Mouse (Mus musculus) CH12.LX (cell line): ENCODE measurements around the gene Tas2r126. TPM values are rescaled to one million over a fixed set of nuclear protein-coding genes. Genes with fewer than 3 reads are reported as not detected.

Experiments
- DNase-seq: peaks from one replicate; pipeline ENCODE4 v3.0.0-alpha.2; 2013; ENCODE audit errors: extremely low read depth
- H3K27ac ChIP-seq: 2 replicates; pipeline ENCODE4 v1.5.1; 2012; ENCODE audit warnings: low read depth, mild to moderate bottlenecking, control low read depth, moderate library complexity; ENCODE audit not compliant: insufficient read depth
- H3K27me3 ChIP-seq: replicated peaks from 2 replicates; pipeline ENCODE3; 2012; ENCODE audit warnings: inconsistent platforms
- H3K36me3 ChIP-seq, 2 experiments: replicated peaks in 1 of 2; 2 replicates each; pipeline versions ENCODE3 to v1.6.1; 2012; ENCODE audit warnings: inconsistent platforms in 1 of 2, low read length in 1 of 2, mild to moderate bottlenecking in 1 of 2, mixed read lengths in 1 of 2, moderate library complexity in 1 of 2; ENCODE audit not compliant: control insufficient read depth in 1 of 2, insufficient read depth in 1 of 2
- H3K4me1 ChIP-seq, 2 experiments: 2 replicates each; pipeline ENCODE4 v1.6.1; 2012; ENCODE audit warnings: inconsistent platforms in 1 of 2, moderate library complexity in 1 of 2; ENCODE audit not compliant: insufficient read depth in 2 of 2, control insufficient read depth in 1 of 2
- H3K4me2 ChIP-seq: 2 replicates; pipeline ENCODE4 v1.6.1; 2012; ENCODE audit warnings: low read depth, mild to moderate bottlenecking, control low read depth; ENCODE audit not compliant: poor library complexity, insufficient read depth, severe bottlenecking
- H3K4me3 ChIP-seq, 3 experiments: fragments of 150-350 bp in 1 of 3; sonication (generic) in 1 of 3; replicated peaks in 1 of 3; 2 replicates each; pipeline versions ENCODE3 to v1.5.1; 2011 to 2012; ENCODE audit warnings: low read depth in 2 of 3, low read length in 2 of 3, mild to moderate bottlenecking in 2 of 3, moderate library complexity in 2 of 3, control low read depth in 1 of 3, improper control_type of control experiment in 1 of 3, inconsistent platforms in 1 of 3, mixed read lengths in 1 of 3; ENCODE audit not compliant: poor library complexity in 1 of 3
- H3K79me2 ChIP-seq: replicated peaks from 2 replicates; pipeline ENCODE4 v1.6.1; 2012; ENCODE audit warnings: mild to moderate bottlenecking, moderate library complexity; ENCODE audit not compliant: control insufficient read depth, poor library complexity, insufficient read depth, severe bottlenecking; ENCODE audit errors: extremely low read depth
- H3K9ac ChIP-seq: 2 replicates; pipeline ENCODE4 v1.6.1; 2012; ENCODE audit warnings: low read depth, mild to moderate bottlenecking, control low read depth, moderate library complexity; ENCODE audit not compliant: insufficient read depth
- H3K9me3 ChIP-seq: replicated peaks from 2 replicates; pipeline ENCODE3; 2012; ENCODE audit warnings: low read length, inconsistent platforms, mixed read lengths
- CHD1 ChIP-seq: IDR thresholded peaks from 2 replicates; pipeline ENCODE4 v1.6.1; 2012; ENCODE audit warnings: low read depth, low read length, improper control_type of control experiment, inconsistent platforms
- CTCF ChIP-seq, 2 experiments: IDR thresholded peaks in 1 of 2; conservative IDR thresholded peaks in 1 of 2; 2 replicates each; pipeline ENCODE4 v1.5.1; 2011 to 2012; ENCODE audit warnings: low read depth in 2 of 2, low read length in 2 of 2, improper control_type of control experiment in 1 of 2, inconsistent platforms in 1 of 2, mild to moderate bottlenecking in 1 of 2, moderate library complexity in 1 of 2
- ELF1 ChIP-seq: IDR thresholded peaks from 2 replicates; pipeline ENCODE4 v1.6.1; 2014; ENCODE audit warnings: low read depth, mild to moderate bottlenecking, inconsistent platforms, low read length, improper control_type of control experiment
- EP300 ChIP-seq: IDR thresholded peaks from 2 replicates; pipeline ENCODE4 v1.6.1; 2011; ENCODE audit warnings: low read length, improper control_type of control experiment
- ETS1 ChIP-seq: conservative IDR thresholded peaks from 2 replicates; pipeline ENCODE4 v1.6.1; 2012; ENCODE audit warnings: low read depth, mild to moderate bottlenecking, inconsistent platforms, low read length, improper control_type of control experiment, moderate library complexity
- GABPA ChIP-seq: IDR thresholded peaks from 2 replicates; pipeline ENCODE4 v1.6.1; 2012; ENCODE audit warnings: low read depth, low read length, improper control_type of control experiment, inconsistent platforms; ENCODE audit not compliant: insufficient replicate concordance
- IRF4 ChIP-seq: IDR thresholded peaks from 2 replicates; pipeline ENCODE4 v1.6.1; 2014; ENCODE audit warnings: low read depth, mild to moderate bottlenecking, inconsistent platforms, low read length, improper control_type of control experiment
- JUN ChIP-seq: IDR thresholded peaks from 2 replicates; pipeline ENCODE4 v1.6.1; 2011; ENCODE audit warnings: low read depth, mild to moderate bottlenecking, low read length, improper control_type of control experiment, moderate library complexity; ENCODE audit not compliant: insufficient read depth
- MAFK ChIP-seq: IDR thresholded peaks from 2 replicates; pipeline ENCODE4 v1.6.1; 2011; ENCODE audit warnings: low read length, improper control_type of control experiment; ENCODE audit not compliant: insufficient replicate concordance
- MAZ ChIP-seq: IDR thresholded peaks from 2 replicates; pipeline ENCODE4 v1.6.1; 2012; ENCODE audit warnings: low read depth, mild to moderate bottlenecking, inconsistent platforms, low read length, improper control_type of control experiment, moderate library complexity
- MYC ChIP-seq: IDR thresholded peaks from 2 replicates; pipeline ENCODE4 v1.6.1; 2011; ENCODE audit warnings: low read depth, mild to moderate bottlenecking, improper control_type of control experiment, low read length
- RAD21 ChIP-seq: IDR thresholded peaks from 2 replicates; pipeline ENCODE4 v1.6.1; 2011; ENCODE audit warnings: low read depth, mild to moderate bottlenecking, low read length, improper control_type of control experiment, moderate library complexity
- SMC3 ChIP-seq: IDR thresholded peaks from 2 replicates; pipeline ENCODE4 v1.6.1; 2011; ENCODE audit warnings: low read depth, low read length, improper control_type of control experiment
- UBTF ChIP-seq: IDR thresholded peaks from 2 replicates; pipeline ENCODE4 v1.6.1; 2012; ENCODE audit warnings: low read depth, mild to moderate bottlenecking, inconsistent platforms, low read length, improper control_type of control experiment, moderate library complexity
- USF1 ChIP-seq: IDR thresholded peaks from 2 replicates; pipeline ENCODE4 v1.6.1; 2014; ENCODE audit warnings: low read depth, mild to moderate bottlenecking, inconsistent platforms, low read length, improper control_type of control experiment
- ZC3H11A ChIP-seq: IDR thresholded peaks from 2 replicates; pipeline ENCODE4 v1.6.1; 2012; ENCODE audit warnings: low read depth, mild to moderate bottlenecking, inconsistent platforms, low read length, improper control_type of control experiment
- ZKSCAN1 ChIP-seq: IDR thresholded peaks from 2 replicates; pipeline ENCODE4 v1.6.1; 2012; ENCODE audit warnings: low read depth, inconsistent platforms, low read length, improper control_type of control experiment, borderline replicate concordance
- dilution Hi-C: fragments of 300-500 bp; cut with MboI; formaldehyde crosslinking; loops from 2 replicates; pipeline ENCODE4 v1.14.3; 2020; ENCODE audit warnings: low sequenced_read_pairs; ENCODE audit not compliant: extremely low pct_unique_long_range_greater_than_20kb, extremely low pct_ligation_motif_present
- in situ Hi-C: fragments of 300-500 bp; cut with MboI; formaldehyde crosslinking; loops from 3 replicates; pipeline ENCODE4 v1.14.3; 2019; ENCODE audit warnings: low sequenced_read_pairs, low pct_ligation_motif_present, low pct_unique_long_range_greater_than_20kb, mixed read lengths
- polyA plus RNA-seq: library from polyadenylated mRNA; unstranded; fragments of >175 nt; gene quantifications from 2 replicates; pipeline ENCODE4 v1.2.1, GENCODE M21; 2012; ENCODE audit warnings: low read depth; ENCODE audit not compliant: insufficient read length
- total RNA-seq, 2 experiments: library from RNA; depleted of rRNA; stranded (reverse); fragments of 300-350 nt in 1 of 2; fragments of >200 nt in 1 of 2; gene quantifications; 2 replicates each; pipeline ENCODE4 v1.2.3; 2012 to 2014

The Tas2r126 gene
- total and polyA plus RNA-seq, 3 experiments: not detected

GRCm38 (mm10) chr6:42398285-42398684 is 36.0 kb upstream of the Tas2r126 start:
- Histone ChIP-seq H3K4me2 (no peak overlapping the region), H3K79me2 (no peaks in the 10 kb centered on the region), H3K27me3 (no peaks in the 10 kb centered on the region), H3K4me1 (peaks cover 8 to 40% of the 10 kb centered on the region in 2 experiments)
- peak; percentile 48 for DNase-seq
- dilution Hi-C loops: no loop called here
- TF ChIP-seq ETS1: peak; percentile 25; the same call in 1 of the 2 replicates
- TF ChIP-seq EP300: no peak
- TF ChIP-seq JUN: peak; percentile 40; the same call in 1 of the 2 replicates
- no peak for TF ChIP-seq IRF4
- TF ChIP-seq ZC3H11A: no peak
- TF ChIP-seq MYC: no peak
- no peak for TF ChIP-seq UBTF
- TF ChIP-seq ELF1: no peak
- TF ChIP-seq, all 38 proteins: peak for 2
- Histone ChIP-seq H3K27ac (no peak overlapping the region), H3K9me3 (no peaks in the 10 kb centered on the region), H3K9ac (no peak overlapping the region), H3K4me3 (no peak overlapping the region), H3K36me3 (no peaks in the 10 kb centered on the region)
- in situ Hi-C loops: no loop called here

- Histone ChIP-seq H3K79me2 (no peaks in the 10 kb centered on the region), H3K9me3 (no peaks in the 10 kb centered on the region), H3K4me2 (no peak overlapping the region), H3K27ac (no peak overlapping the region), H3K27me3 (no peaks in the 10 kb centered on the region), H3K4me3 (no peak overlapping the region), H3K36me3 (no peaks in the 10 kb centered on the region), H3K4me1 (peaks cover 8 to 40% of the 10 kb centered on the region in 2 experiments), H3K9ac (no peak overlapping the region)
- dilution Hi-C loops (no loop called here), in situ Hi-C loops (no loop called here)
- TF ChIP-seq ELF1 (no peak), RAD21 (no peak), ZKSCAN1 (no peak), ETS1 (no peak), GABPA (no peak), SMC3 (no peak), MAZ (no peak), EP300 (no peak)
- no peak for DNase-seq
Observed at GRCm38 (mm10) chr6:42398998-42399397, 35.3 kb upstream of the Tas2r126 start.

GRCm38 (mm10) chr6:42399938-42400337 is 34.4 kb upstream of the Tas2r126 start, which contains the start of gene Tas2r143:
TSS of gene Tas2r143 (plus strand) at chr6:42400238.
- no peak within 1 kb of the TSS for H3K4me2 ChIP-seq
- TF ChIP-seq MAFK: no peak
- TF ChIP-seq CTCF (conservative IDR thresholded peaks at IDR 0.05 in 1 of 2, IDR thresholded peaks at IDR 0.05 in 1 of 2; ENCODE audit: low read depth in 2 of 2, low read length in 2 of 2): no peak
- no peak for TF ChIP-seq USF1
- TF ChIP-seq ZC3H11A: no peak
- TF ChIP-seq EP300: no peak
- TF ChIP-seq CHD1: no peak
- TF ChIP-seq ETS1: no peak
- no peak for TF ChIP-seq ELF1
- no peak for TF ChIP-seq MAZ
- dilution Hi-C loops: no loop called here
- H3K4me1 ChIP-seq: peaks cover 8 to 40% of the 10 kb centered on the region in 2 experiments
- DNase-seq: no peak
- in situ Hi-C loops: no loop called here
- H3K4me3 ChIP-seq: no peak within 1 kb of the TSS
- no peaks in the 10 kb centered on the region for H3K27me3 ChIP-seq
- H3K9ac ChIP-seq: no peak within 1 kb of the TSS
- H3K9me3 ChIP-seq: no peaks in the 10 kb centered on the region
- no peaks in the 10 kb centered on the region for H3K36me3 ChIP-seq
- no peaks in the 10 kb centered on the region for H3K79me2 ChIP-seq
- H3K27ac ChIP-seq: no peak within 1 kb of the TSS
